Mouse (Mus musculus) olfactory bulb, adult 2 months (tissue): ENCODE measurements around the gene Mapk9.

Experiments used
- CTCF ChIP-seq: fragments of 200-500 bp; IDR thresholded peaks from 2 replicates; pipeline ENCODE4 v1.5.1; 2012; ENCODE audit warnings: low read depth, mild to moderate bottlenecking, low read length, moderate library complexity; ENCODE audit not compliant: insufficient read depth
- POLR2A ChIP-seq: fragments of 200-500 bp; IDR thresholded peaks from 2 replicates; pipeline ENCODE4 v1.6.1; 2012; ENCODE audit warnings: mild to moderate bottlenecking, low read depth, low read length, moderate library complexity; ENCODE audit not compliant: insufficient read depth

- TF ChIP-seq POLR2A (no peak), CTCF (no peak)
These were observed 72.8 kb downstream of the Mapk9 start for GRCm38 (mm10) chr11:49919304-49919703.
